Mouse (Mus musculus) T-cell, adult 2 months (primary cell): Measurements from ENCODE around the gene Gtf2ird2.

Source experiments
- DNase-seq: peaks from one replicate; pipeline ENCODE4 v3.0.0; 2022; ENCODE audit warnings: low spot score

The Gtf2ird2 gene

GRCm38 (mm10) chr5:134270566-134270965 is 86.7 kb downstream of the Gtf2ird2 start:
- DNase-seq = no peak

- no peak for DNase-seq
Measured at GRCm38 (mm10) chr5:134271421-134271820, 87.6 kb downstream of the Gtf2ird2 start.

- peak; percentile 45 for DNase-seq
Measured at GRCm38 (mm10) chr5:134272761-134273160, 88.9 kb downstream of the Gtf2ird2 start.

- DNase-seq = no peak
Measured at GRCm38 (mm10) chr5:134273761-134274160, 89.9 kb downstream of the Gtf2ird2 start.
